Mouse (Mus musculus) intestine, postnatal 0 days (tissue): Measurements from ENCODE around the gene Gm49361. TPM values are rescaled to one million over a fixed set of nuclear protein-coding genes. Genes with fewer than 3 reads are reported as not detected.

ENCODE experiments used
- ATAC-seq: fragments of 200-750 bp; cut with Nextera tagmentation; 2 replicates; pipeline ENCODE4 v1.8.0; 2017; ENCODE audit warnings: mild to moderate bottlenecking, moderate TSS enrichment, moderate library complexity
- H3K27ac ChIP-seq: fragments of 300-500 bp; sonication (generic); 2 replicates; pipeline ENCODE4 v1.5.1; 2014; ENCODE audit warnings: mild to moderate bottlenecking, low read depth, low read length, moderate library complexity
- H3K27me3 ChIP-seq: fragments of 300-500 bp; sonication (generic); replicated peaks from 2 replicates; pipeline ENCODE4 v1.6.1; 2014; ENCODE audit warnings: low read length, mixed read lengths; ENCODE audit not compliant: control insufficient read depth, insufficient read depth
- H3K36me3 ChIP-seq: fragments of 300-500 bp; sonication (generic); 2 replicates; pipeline ENCODE4 v1.6.1; 2014; ENCODE audit warnings: mild to moderate bottlenecking, moderate library complexity; ENCODE audit not compliant: control insufficient read depth, insufficient read depth
- H3K4me1 ChIP-seq: fragments of 300-500 bp; sonication (generic); replicated peaks from 2 replicates; pipeline ENCODE4 v1.6.1; 2014; ENCODE audit warnings: antibody characterized with exemption, low read length, mixed read lengths; ENCODE audit not compliant: control insufficient read depth, insufficient read depth
- H3K4me2 ChIP-seq: fragments of 300-500 bp; sonication (generic); replicated peaks from 2 replicates; pipeline ENCODE4 v1.6.1; 2014; ENCODE audit warnings: low read depth, mild to moderate bottlenecking, moderate library complexity
- H3K4me3 ChIP-seq: fragments of 300-500 bp; sonication (generic); 2 replicates; pipeline ENCODE4 v1.5.1; 2014; ENCODE audit warnings: low read depth, low read length
- H3K9ac ChIP-seq: fragments of 300-500 bp; sonication (generic); 2 replicates; pipeline ENCODE4 v1.6.1; 2014; ENCODE audit warnings: mild to moderate bottlenecking, low read depth, low read length
- H3K9me3 ChIP-seq: fragments of 300-500 bp; sonication (generic); 2 replicates; pipeline ENCODE4 v1.6.1; 2016; ENCODE audit warnings: mixed run types; ENCODE audit not compliant: control insufficient read depth
- CTCF ChIP-seq: sonication (generic); IDR thresholded peaks from 2 replicates; pipeline ENCODE4 v1.5.1; 2016; ENCODE audit warnings: low read depth, mild to moderate bottlenecking, control low read depth, antibody characterized with exemption, moderate library complexity
- WGBS: fragments of 180-500 bp; shearing (Covaris S2); extraction: QIAGEN DNeasy Blood & Tissue Kit; methylation state at CpG from one replicate; pipeline ENCODE4 v1.1.7; 2014; 5-methylcytosine and 5-hydroxymethylcytosine counted together
- polyA plus RNA-seq: library from polyadenylated mRNA; unstranded; fragments of >200 nt; fragmentation: Nextera tagmentation; extraction: Ambion mirVana; gene quantifications from 2 replicates; pipeline ENCODE4 v1.2.1, GENCODE M21; 2015

The Gm49361 gene
- polyA plus RNA-seq, 1 experiment from 2014 or later = not detected

- Histone ChIP-seq H3K36me3 (peaks cover 3% of the 10 kb centered on the region; the same call in 1 of the 2 replicates), H3K9ac (no peak overlapping the region), H3K4me1 (no peaks in the 10 kb centered on the region), H3K27me3 (no peaks in the 10 kb centered on the region), H3K4me2 (no peak overlapping the region), H3K4me3 (no peak overlapping the region), H3K9me3 (no peaks in the 10 kb centered on the region), H3K27ac (no peak overlapping the region)
- no peak for ATAC-seq
- WGBS = 81% methylated on average over 4 of the region's 4 CpGs
- TF ChIP-seq CTCF = no peak
Observed at GRCm38 (mm10) chr14:57609816-57610329, 136.0 kb downstream of the Gm49361 start.

- no peaks in the 10 kb centered on the region for H3K9me3 ChIP-seq
- H3K9ac ChIP-seq = no peak overlapping the region
- WGBS = 6% methylated on average over 1 of the region's 1 CpGs
- no peak overlapping the region for H3K27ac ChIP-seq
- H3K4me2 ChIP-seq = no peak overlapping the region
- no peaks in the 10 kb centered on the region for H3K4me1 ChIP-seq
- no peak overlapping the region for H3K4me3 ChIP-seq
- peaks cover 12% of the 10 kb centered on the region; the same call in 1 of the 2 replicates for H3K36me3 ChIP-seq
- ATAC-seq = no peak
- no peaks in the 10 kb centered on the region for H3K27me3 ChIP-seq
- TF ChIP-seq CTCF = no peak
Observed at GRCm38 (mm10) chr14:57607500-57607899, 138.4 kb downstream of the Gm49361 start.

- no peak overlapping the region for H3K4me3 ChIP-seq
- 54% methylated on average over 8 of the region's 8 CpGs for WGBS
- H3K9me3 ChIP-seq = no peaks in the 10 kb centered on the region
- no peak for TF ChIP-seq CTCF
- no peaks in the 10 kb centered on the region for H3K27me3 ChIP-seq
- H3K9ac ChIP-seq = no peak overlapping the region
- H3K4me2 ChIP-seq = no peak overlapping the region
- no peaks in the 10 kb centered on the region for H3K4me1 ChIP-seq
- ATAC-seq = no peak
- peaks cover 19% of the 10 kb centered on the region; the same call in 1 of the 2 replicates for H3K36me3 ChIP-seq
- H3K27ac ChIP-seq = no peak overlapping the region
Observed at GRCm38 (mm10) chr14:57606663-57607365, 139.1 kb downstream of the Gm49361 start.

DNA sequence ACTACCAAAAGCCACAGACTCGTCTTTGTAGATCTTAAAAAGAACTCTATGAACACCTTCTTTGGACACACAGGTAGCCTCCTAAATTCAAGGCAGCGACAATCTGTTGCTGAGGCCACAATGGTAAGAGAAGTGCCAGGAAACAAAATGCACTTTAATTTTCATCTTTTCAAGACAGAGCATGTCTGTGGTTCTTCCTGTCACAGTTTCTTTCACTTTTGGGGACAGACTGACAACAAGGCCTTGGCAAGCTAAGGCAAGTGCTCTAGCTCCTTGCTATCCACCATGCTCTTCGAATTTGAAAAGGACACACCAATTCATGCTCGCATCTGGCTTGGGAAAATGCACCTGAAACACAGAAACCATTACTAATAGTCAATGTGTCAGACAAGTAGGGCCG lies 152.6 kb downstream of the Gm49361 start:
- Histone ChIP-seq H3K4me1 (no peaks in the 10 kb centered on the region), H3K36me3 (peaks cover 72% of the 10 kb centered on the region), H3K27ac (no peak overlapping the region), H3K9me3 (no peaks in the 10 kb centered on the region), H3K27me3 (no peaks in the 10 kb centered on the region), H3K4me3 (no peak overlapping the region), H3K9ac (no peak overlapping the region), H3K4me2 (no peak overlapping the region)
- TF ChIP-seq CTCF = no peak
- ATAC-seq = no peak
- 96% methylated on average over 5 of the region's 5 CpGs for WGBS

Other genes starting within 250 kb of the Gm49361 start
- 7.2 and 7.8 TPM in 2 replicates for gene Il17d, start 221.3 kb downstream of the Gm49361 start, polyA plus RNA-seq
- gene Eef1akmt1, start 174.5 kb downstream of the Gm49361 start, polyA plus RNA-seq = 53.2 and 56.6 TPM in 2 replicates
- gene Xpo4, start 80.7 kb downstream of the Gm49361 start, polyA plus RNA-seq = 6.2 and 7.3 TPM in 2 replicates
- 8.6 and 9.6 TPM in 2 replicates for gene Lats2, start 12.3 kb upstream of the Gm49361 start, polyA plus RNA-seq
- 11.1 and 11.9 TPM in 2 replicates for gene Sap18, start 52.1 kb upstream of the Gm49361 start, polyA plus RNA-seq
- gene Ska3, start 80.1 kb upstream of the Gm49361 start, polyA plus RNA-seq = 5.3 and 5.8 TPM in 2 replicates
- 211 and 220 TPM in 2 replicates for gene Mrpl57, start 80.1 kb upstream of the Gm49361 start, polyA plus RNA-seq
- 28.8 and 32.8 TPM in 2 replicates for gene Zdhhc20, start 144.2 kb upstream of the Gm49361 start, polyA plus RNA-seq